ENCODE assay signal across 18 mouse cellular contexts in the genomic region with DNA sequence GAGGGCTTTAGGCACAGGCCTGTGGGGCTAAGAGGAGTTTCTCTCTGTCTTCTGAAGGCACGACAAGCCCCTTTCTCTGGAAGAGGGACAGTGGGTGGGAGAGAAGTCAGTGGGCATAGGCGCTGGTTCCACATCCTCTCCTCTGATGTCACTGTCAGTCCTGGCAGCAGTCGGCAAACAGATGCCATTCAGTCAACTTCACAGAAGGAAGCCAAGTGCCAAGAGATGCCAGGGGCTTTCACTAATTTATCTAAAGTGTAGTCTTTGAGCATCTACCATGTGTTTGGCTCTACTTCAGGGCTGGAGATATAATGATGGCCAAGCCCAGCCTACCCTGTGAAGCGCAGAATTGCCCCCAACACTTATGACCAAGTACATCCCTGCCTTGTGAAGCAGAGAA.
"Had no signal": no experiment of that assay in that cellular context is flagged by ENCODE, and none has a peak within 500 bp of the region (broad histone marks: within the 10 kb centered on the region; RNA-seq: fewer than 3 reads in every experiment).

No protein-coding gene starts in this region.

- H3K4me2 ChIP-seq: kidney, embryonic 15.5 days; liver, embryonic 13.5 days; midbrain, embryonic 11.5 days; neural tube, embryonic 13.5 days; stomach, embryonic 15.5 days had no signal

- H3K27ac ChIP-seq: kidney, embryonic 15.5 days; liver, embryonic 13.5 days; neural tube, embryonic 13.5 days; stomach, embryonic 15.5 days had no signal

- H3K36me3 ChIP-seq: kidney, embryonic 15.5 days; liver, embryonic 13.5 days; neural tube, embryonic 13.5 days; stomach, embryonic 15.5 days had no signal

- DNase-seq: kidney, adult 8-10 months; kidney, postnatal 10 days; kidney, postnatal 36 days; liver, embryonic 13.5 days; lung, adult 2 months; lung, postnatal 14 days; lung, postnatal 4 days; midbrain, embryonic 14.5 days; retina, postnatal 1 day; right cerebral cortex, postnatal 25 days; spleen, adult 18-20 months; thymus, adult 18-20 months; thymus, postnatal 36 days had no signal

- H3K4me1 ChIP-seq: kidney, embryonic 15.5 days; liver, embryonic 13.5 days; stomach, embryonic 15.5 days had no signal

- H3K4me3 ChIP-seq: kidney, embryonic 15.5 days; liver, embryonic 13.5 days; myocyte; neural tube, embryonic 13.5 days; stomach, embryonic 15.5 days had no signal

- H3K9ac ChIP-seq: kidney, embryonic 15.5 days; liver, embryonic 13.5 days; neural tube, embryonic 13.5 days; stomach, embryonic 15.5 days had no signal

- H3K27me3 ChIP-seq: kidney, embryonic 15.5 days; liver, embryonic 13.5 days; neural tube, embryonic 13.5 days; stomach, embryonic 15.5 days had no signal

- H3K9me3 ChIP-seq: kidney, embryonic 15.5 days; liver, embryonic 13.5 days; neural tube, embryonic 13.5 days; stomach, embryonic 15.5 days had no signal
